Mouse (Mus musculus) right cerebral cortex, adult 2 months (tissue): ENCODE results near the gene Braf.
A peak's percentile ranks its signal among the peaks of the same experiment; 100 is the strongest.

Experiments used
- DNase-seq, 2 experiments: peaks; one replicate each; pipeline ENCODE4 v3.0.0; 2021 to 2022; ENCODE audit warnings: low spot score in 2 of 2

Gene Braf

DNA sequence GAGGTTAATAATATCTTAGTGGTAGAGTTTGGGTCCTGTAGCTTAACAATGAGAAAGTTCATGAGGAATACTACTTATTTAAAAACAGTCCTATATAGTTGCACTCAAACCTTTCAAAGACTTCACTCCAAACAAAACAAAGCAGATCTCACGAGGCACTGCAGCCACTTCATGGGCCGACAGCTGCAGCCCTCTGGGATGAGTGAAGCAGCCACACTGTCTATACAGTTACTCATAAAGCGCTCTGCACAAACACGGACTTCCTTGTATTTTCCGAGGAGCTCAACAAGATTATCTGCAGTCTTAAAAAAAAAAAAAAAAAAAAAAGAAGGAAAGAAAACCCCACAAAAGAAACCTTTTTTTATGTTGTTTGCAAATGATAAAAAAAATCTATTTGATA is 117.9 kb downstream of the Braf start:
- DNase-seq: no peak

DNA sequence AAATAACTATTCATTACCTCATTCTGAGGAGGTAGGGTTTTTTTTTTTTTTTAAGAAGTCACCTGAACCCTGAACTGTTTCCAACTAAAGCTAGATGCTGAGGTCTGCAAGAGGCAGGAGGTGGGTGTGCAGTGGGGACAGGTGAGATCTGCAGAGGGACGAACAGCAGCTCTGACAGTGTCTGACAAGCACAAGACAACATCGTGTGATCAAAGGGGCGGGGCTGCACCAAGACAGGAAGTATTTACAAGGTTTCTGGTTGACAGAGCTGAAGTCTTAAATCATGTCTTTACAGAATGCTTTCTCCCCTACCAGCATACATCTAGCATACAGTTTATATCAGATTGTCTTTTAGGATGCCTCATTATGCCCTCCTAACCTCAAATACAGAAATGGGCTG is 118.4 kb downstream of the Braf start:
- no peak for DNase-seq

DNA sequence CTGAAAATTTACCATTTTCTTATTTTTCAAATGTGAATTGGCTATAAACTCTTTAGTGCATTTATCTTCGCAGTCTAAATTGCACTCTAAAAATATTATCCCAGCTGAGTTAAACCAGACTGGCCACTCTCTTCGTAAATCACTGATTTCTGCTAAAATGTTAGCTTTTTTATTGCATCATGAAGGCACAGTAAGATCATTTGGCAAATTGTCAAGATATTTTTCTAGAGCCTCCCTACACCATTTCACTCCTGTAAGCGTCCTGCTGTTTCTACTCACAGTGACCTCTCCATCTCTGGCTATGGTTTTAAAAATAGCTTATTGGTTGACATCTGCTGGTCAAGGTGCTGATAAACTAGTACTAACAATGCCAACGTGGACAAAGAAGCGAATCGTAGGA is 119.2 kb downstream of the Braf start:
- DNase-seq: no peak

DNA sequence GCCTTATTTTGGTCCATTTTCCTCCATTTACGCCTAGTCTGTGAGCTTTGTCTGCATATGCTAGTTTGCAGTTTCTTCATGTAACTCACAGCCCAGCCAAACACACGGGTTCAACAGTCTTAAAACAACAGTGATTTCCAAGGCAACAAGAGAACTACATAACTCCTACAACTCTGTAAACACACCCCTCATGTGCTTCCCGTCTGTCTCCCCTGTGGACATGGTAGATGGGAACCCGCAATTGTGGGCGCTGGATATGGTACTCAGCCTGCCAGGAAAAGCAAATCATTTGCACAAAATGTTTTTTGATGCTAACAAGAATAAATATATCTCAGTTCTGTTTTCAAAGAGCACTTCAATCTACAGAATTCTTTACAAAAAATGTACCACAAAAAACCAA is 120.7 kb downstream of the Braf start:
- peak; percentile 18 to 39 for DNase-seq

DNA sequence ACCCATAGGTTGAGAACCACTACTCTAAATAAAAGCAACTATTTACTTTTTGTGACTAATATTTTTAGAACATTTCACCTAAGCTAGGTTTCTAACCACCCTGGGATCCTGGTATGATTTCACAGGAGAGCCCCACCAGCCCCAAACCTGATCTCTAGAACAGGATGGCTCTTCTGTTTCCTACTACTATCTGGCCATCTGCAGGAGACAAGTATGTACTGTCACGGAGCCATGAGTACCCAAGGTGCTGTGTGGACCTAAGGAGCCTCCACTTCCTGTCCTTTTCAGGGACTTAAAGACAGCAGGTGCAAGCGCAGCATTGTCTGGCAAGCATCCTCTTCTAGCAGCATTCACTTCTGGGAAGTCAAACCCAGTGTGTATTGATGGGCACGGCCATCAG is 123.4 kb downstream of the Braf start:
- DNase-seq: no peak

DNA sequence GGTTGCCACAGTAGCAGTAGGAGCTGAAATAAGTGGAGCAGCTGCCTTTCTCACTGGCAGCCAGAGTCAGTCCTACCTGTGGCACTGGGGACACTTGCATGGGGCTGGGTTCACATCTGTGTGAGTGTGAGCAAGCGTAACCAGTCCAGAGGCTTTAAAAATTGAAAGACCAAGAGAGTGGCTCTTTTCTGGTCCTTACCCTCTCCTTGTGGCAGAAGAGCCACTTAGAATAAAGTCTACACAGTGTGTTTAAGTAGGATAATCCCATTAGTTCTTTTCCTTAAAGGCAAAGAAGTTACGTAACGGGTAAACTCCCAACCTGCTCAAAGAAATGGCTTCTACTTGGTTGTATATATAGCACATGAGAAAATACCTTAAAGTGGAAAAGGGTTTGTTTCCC is 124.4 kb downstream of the Braf start:
- no peak for DNase-seq

DNA sequence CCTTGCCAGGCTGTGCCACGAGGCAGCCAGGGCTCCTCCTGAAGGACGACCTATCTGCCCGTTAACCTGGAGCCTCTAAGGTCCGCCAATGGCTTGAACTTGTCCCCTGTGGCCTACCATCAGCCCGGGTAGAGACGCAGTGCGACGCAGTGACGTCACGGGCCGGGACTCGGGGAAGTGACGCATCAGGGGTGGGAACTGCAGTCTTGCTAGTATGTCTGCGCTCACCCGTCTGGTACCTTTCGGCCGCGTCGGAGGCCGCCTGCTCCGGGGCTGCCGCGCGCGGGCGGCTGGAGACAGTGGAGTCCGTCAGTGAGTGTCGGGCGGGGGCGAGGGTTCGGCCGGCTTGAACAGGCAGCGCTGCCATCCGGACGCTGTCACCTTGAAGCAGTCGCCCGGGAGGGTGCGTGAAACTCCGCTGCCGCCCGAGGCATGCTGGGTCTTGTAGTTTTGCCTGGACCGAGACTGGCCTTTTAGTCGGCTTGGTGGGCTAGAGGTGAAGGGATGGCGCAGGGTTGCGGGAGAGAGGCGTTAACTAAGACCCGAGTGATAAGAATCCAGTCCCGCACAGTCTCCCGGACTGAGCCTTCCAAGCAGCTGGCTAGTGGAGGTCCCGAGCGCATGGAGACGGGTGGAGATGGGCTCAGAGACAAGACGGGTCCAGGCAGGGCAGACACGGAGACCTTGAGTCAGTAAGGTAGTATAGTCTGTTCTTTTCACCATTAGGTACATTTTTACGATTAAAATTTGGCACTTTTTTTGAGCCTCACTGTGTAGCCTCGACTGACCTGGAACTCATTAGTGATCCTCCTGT is 132.7 kb downstream of the Braf start, which contains the start of gene Ndufb2:
TSS of gene Ndufb2 (plus strand) at position 174 of the 814 bp plus-strand sequence.
- peak; percentile 95 to 96 for DNase-seq

DNA sequence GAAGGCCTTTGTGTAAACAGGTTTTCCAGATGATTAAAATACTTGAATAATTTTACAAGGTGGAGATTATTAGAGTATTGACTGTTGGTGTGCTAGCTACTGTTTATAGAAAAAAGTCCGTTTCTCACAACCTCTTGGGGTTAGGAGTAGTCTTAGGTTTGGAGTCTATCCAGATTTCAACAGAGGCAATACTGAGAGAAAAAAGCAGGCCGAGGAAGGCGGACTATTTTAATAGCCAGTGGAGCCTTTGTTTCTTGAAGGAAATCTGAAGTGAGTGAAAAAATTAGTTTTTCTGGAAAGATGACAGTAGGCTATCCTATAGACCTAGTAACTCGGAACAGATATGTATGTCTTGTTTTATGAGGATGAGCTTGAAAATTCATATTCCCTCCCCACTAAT is 133.8 kb downstream of the Braf start:
- no peak for DNase-seq

DNA sequence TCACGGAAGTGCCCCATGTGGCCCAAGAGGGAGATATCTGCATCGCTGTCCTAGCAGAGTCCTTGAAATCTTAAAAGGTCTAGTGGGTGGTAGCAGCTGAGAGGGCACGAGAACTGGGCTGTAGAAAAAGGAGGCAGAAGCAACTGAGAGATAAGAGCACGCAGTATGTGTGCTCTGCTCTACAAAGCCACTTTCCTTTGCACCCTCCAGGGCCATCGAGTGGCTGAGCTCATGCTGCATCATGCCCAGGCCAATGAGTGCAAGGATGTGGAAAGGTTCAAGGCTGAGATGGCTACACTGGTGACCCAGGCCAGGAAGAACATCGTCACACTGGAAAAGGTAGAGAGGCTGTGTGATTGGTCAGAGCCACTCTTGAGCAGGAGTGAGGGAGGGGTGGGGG is 139.7 kb downstream of the Braf start, which contains the start of gene Gm42420:
TSS of gene Gm42420 (plus strand) at position 237 of the 400 bp plus-strand sequence.
- DNase-seq: no peak

DNA sequence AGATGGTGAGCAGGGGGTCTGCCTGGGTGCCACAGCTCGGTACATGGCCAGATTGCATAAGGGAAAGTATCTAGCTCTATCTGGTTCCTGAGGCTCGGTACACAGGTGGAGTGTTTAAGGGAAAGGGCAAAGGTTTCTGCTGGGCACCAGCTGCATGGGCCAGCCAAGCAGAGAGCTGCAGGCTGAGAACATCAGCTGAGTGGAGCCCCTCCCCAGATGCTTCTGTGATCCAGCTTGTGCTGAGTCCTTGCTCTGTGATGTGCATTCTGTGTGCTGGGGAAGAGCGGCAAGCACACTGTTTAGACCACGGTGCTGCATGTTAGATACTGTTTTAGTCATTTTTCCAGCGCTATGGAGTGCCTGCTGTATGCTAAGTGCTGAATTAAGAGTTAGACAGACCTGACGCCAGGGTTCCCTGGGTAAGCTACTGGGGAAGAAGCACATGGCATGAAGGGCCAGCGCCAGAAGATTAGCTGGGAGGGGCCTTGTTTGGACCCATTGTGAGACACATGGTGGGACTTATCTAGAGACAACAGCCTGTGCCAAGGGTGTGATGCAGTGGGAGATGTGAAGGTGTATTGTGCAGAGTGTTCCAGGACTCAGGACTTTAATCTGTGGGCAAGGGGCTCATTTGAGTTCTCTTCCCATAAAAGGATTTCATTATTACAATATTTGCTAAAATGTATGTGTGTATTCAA is 144.0 kb downstream of the Braf start:
- no peak for DNase-seq

DNA sequence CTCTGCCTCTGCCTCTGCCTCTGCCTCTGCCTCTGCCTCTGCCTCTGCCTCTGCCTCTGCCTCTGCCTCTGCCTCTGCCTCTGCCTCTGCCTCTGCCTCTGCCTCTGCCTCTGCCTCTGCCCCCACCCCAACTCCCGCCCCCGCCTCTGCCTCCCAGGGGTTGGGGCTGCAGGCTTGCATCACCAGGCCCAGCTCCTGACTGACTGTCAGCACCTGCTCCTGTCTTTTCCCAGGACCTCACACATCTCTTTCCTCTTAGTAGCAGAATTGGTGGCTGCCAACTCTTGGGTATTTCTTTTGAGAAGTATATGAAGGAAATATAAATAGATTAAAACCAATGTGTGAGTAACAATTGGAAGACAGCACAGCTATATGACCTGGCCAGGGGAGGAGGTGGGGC is 144.7 kb downstream of the Braf start:
- no peak for DNase-seq

DNA sequence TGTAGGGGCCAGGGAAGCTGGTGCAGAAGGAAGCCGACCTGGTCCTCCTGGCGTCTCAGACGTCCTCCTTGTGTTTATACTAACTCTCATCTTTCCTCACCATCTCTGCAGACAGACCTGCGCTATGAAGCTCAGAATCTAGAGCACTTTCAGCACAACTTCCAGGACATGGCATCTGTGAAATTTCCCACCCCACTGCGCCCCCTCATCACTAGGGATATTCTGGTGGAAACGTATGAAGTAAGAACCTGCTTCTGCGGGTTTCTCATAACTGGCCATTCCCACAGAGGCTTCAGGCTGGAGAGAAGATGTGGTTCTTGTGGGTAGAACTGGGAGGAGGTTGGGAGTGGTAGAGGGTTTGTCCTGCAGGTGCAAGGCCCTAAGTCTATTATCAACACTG is 145.7 kb downstream of the Braf start:
- peak; percentile 44 to 52 for DNase-seq

DNA sequence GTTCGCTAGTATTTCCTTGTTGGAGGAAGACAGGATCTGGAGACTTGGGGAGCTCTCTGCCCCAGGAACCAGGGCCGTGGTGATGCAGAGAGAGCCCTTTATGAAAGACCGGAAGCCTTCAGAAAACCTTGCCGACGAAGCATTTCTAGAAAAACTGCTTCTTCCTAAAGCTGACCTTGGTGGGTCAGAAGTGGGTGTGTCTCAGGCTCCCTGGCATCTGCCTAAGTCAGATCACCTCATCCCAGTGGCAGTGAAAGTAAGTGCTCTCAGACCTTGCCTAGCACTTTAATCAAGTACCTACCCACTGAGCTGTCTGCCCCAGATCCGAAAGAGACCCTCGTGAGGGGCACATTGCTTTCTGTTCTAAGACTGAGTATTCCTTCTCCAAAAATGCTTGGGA is 150.3 kb downstream of the Braf start:
- DNase-seq: no peak

DNA sequence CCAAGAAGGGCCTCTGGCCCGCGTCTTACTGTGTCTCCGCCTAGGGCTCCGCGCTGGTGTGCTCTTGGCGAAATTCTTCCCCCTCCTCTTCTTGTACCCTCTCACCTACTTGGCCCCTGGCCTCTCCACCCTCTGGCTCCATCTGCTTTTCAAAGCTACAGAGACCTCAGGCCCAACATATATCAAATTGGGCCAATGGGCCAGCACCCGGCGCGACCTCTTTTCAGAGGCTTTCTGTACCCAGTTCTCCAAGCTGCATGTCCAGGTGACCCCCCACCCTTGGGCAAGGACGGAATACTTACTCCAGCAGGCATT is 150.8 kb downstream of the Braf start:
- DNase-seq: no peak

DNA sequence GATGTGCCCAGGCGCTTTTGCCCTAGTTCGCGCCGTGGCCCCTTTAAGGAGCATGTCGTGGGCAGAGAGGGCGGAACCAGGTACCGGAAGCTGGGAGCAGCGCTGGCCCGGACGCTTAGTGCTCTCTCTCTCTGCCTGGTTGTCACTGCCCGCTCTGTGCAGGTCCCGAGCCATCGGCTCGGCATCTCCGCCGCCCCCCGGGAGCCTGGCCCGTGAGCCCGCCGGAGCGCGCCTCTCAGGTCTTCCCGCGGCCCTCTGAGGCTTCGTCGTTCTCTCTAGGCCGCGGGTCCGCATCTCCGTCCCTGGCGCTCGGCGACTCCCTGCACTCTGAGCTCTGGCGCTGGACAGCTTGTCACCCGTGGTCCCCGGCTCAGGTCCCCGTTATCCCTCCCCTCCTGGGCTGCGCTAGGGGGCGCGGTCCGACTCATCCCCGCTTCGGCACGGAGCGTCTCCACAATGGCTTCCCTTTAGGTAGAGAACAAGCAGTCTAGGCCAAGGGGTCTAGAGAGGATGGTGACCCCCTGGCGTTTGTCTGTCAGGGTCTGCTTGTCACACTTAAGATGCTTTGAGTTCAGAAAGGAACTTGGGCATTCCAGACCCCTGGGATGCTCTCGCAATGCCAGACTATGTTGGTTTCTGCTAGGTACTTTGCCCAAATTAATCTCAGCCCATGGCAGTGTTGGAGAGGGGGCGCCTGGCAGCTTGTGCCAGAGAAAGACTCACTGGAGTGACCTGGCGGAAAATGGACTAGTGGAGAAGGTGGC is 151.3 kb downstream of the Braf start, which contains the start of gene Adck2:
TSS of gene Adck2 (plus strand) at position 83 of the 764 bp plus-strand sequence.
- peak; percentile 72 to 81 for DNase-seq

DNA sequence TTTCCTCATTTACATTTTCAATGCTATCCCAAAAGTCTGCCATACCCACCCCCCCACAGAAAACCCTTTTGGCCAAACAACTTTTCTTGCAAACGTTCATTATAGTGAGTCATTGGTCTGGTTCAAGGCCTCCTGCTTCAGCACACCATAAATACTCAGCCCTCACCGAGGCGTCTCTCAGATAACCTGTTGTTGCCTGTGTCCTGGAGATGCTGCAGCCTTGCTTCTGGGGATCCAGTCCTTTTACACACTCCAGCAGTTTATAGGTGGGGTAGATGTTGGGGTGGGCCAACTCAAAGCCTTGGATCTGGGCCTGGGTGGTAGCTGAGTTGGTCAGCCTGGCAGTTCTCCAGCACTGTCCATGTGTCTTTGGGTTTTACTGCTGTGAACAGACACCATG is 154.8 kb downstream of the Braf start:
- DNase-seq: no peak

DNA sequence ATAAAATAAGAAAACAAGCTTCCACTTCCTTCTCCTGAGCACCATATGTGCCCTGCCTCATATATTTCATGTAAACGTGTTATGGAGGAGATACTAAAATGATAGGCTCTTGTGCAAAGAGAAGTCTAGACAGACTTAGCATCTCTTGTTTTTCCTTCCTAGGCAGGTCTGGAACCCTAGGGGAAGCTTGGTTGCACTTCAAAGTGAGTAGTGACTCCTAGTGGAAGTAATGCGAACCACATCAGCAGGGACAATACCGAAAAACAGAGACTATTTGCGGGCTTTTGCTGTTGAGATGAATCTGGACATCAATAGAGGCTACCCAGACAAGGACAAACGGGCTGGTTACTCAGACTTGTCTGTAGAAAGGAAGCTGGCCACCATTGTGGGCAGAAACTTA is 157.7 kb downstream of the Braf start:
- peak in 1 of 2 experiments; percentile 59 for DNase-seq

DNA sequence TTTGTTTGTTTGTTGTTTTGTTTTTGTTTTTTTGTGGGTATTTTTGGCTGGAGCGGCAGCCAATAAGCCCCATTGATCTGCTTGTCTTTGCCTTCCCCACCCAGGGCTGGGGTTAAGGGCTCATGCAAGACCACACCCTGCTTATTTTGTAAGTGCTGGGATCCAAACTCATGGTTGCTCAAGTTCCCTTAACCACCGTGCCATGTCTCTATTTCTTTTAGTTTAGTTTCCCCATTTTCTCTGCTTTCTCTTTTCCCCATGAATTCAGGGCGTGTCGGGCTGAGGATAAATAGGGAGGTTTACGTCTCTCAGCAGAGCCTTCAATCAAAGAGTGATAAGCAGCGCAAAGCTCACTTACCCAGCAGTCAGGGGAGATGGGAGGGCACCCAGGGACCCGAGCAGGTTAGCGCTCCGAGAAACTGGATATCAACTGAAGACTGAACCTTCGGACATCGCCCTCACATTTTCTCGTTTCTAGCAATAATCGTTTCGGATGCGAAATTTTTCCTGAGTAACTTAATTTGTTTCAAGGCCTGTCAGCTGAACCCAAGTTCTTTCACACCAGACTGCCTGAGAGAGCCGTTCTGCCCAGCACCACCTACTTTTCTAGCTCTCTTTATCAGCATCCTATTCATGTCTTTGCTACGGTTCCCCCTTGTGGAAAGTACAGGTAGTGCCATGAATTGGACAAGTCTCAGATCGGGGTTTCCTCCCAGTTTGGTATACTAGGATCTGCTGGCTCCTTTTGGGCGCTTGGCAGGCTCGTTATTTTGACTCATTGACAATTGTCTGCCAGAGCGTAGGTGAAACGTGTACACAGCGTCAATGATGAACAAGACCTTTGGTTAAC is 162.9 kb downstream of the Braf start:
- DNase-seq: peak; percentile 95

DNA sequence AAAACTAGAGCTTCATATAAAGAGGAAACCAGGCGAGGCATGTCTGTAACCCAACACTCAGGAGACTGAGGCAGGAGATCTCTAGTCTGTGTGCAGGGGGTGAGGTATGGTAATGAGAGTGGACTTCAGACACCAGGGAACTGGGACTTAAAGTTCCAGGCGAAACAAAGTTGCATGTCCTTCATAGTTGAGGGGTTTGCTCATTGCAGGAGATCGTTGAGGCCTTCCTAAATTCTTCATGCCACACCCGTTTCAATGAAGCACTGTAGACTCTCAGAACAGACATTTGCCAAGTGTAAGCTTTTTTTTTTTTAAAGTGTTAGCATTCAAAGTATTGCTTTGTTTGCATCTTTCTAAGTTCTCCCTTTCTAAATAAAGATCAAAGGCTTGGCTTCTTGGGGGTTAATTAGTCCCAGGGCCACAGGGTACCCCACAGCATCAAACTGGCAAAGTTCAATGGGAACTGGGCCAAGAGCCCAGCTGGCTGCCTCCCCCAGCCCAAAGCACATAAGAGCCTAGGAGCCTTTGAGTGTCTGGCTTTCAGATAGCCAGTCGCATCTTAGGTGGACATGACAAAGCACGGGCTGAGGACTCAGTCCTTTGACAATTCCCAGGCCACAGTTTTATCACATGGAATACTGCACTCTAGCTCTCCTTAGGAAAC is 165.9 kb downstream of the Braf start:
- DNase-seq: no peak

DNA sequence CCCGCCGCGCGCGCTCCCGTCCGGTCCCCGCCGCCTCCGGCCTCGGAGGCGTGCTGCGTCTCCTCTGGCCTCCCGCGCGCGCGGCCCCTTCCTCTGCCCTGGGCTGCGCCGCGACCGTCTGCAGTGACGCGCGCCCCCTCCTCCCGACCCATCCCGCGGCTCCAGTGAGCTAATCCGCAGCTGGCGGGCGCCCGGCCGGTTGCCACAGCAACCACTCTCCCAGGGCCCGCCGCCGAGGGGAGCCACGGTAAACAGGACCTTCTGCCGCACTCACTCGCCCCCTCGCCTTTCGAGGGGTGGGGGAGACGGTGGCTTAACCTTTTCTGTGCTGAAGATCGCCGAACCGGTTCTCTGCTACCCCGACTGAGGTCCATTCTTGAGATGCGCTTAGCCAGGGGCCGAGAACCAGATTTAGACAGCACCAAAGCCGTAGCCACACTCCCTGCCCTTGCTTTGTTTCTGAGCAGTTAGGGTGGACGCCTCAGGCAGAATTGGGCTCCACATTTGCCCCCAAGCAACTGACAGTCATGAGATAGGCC is 167.5 kb downstream of the Braf start, which contains the start of gene Dennd2a:
TSS of gene Dennd2a (minus strand) at position 145 of the 539 bp plus-strand sequence.
- DNase-seq: peak; percentile 82 to 87
